Comparison of ENCODE assay signal across 9 mouse cellular contexts in genomic region chr1:134641507-134641906, GRCm38 (mm10). TPM values are rescaled to one million over a fixed set of nuclear protein-coding genes. Genes with fewer than 3 reads are reported as not detected.
DNase-seq lines count a peak whose midpoint lies in the region; ATAC-seq and TF ChIP-seq lines count a peak whose summit lies in the region.
"Had no signal": no experiment of that assay in that cellular context is flagged by ENCODE, and none has a peak within 500 bp of the region (broad histone marks: within the 10 kb centered on the region; RNA-seq: fewer than 3 reads in every experiment).

No protein-coding gene starts in this region.

- H3K4me3 ChIP-seq in liver, adult 2 months (ENCODE audit: insufficient read depth, low read depth, low read length) = no peak overlapping the region
- no peak overlapping the region for H3K4me3 ChIP-seq in liver, embryonic 11.5 days (ENCODE audit: low read depth, low read length)

- peak; percentile 58 for DNase-seq in embryo, embryonic 10 days (ENCODE audit: low spot score)
- no peak for DNase-seq in embryo, embryonic 9.5 days (ENCODE audit: extremely low spot score)
- no peak for DNase-seq in liver, adult 2 months (ENCODE audit: extremely low read depth, low read depth, low spot score)
- DNase-seq in liver, embryonic 11.5 days (ENCODE audit: low spot score) = no peak
- peak; percentile 43 for DNase-seq in NIH3T3 (ENCODE audit: low read depth)
- no peak for DNase-seq in spleen, adult 12 weeks (ENCODE audit: low spot score)
- no peak for DNase-seq in thymus, postnatal 36 days

- H3K9me3 ChIP-seq in liver, embryonic 11.5 days (ENCODE audit: control insufficient read depth, low read length) = no peaks in the 10 kb centered on the region

- H3K27me3 ChIP-seq in liver, adult 2 months (ENCODE audit: control insufficient read depth, insufficient read depth, low read length) = peaks cover 8% of the 10 kb centered on the region
- peaks cover 49% of the 10 kb centered on the region for H3K27me3 ChIP-seq in liver, embryonic 11.5 days (replicated peaks; ENCODE audit: control insufficient read depth, insufficient read depth, low read length)

- no peak overlapping the region for H3K4me2 ChIP-seq in liver, embryonic 11.5 days

- H3K36me3 ChIP-seq in liver, adult 2 months (ENCODE audit: control insufficient read depth, insufficient read depth, low read length) = no peaks in the 10 kb centered on the region
- H3K36me3 ChIP-seq in liver, embryonic 11.5 days (ENCODE audit: control insufficient read depth, insufficient read depth, low read length) = no peaks in the 10 kb centered on the region

- 0 out of 2 replicates have a peak, but pooled peaks have one; percentile 10 for TF ChIP-seq CTCF in liver, adult 2 months (IDR thresholded peaks at IDR 0.05; ENCODE audit: low read depth, low read length)

- ATAC-seq in liver, embryonic 11.5 days (replicated peaks; ENCODE audit: low FRiP score) = no peak
- 0 out of 2 replicates have a peak, but pooled peaks have one; percentile 20 for ATAC-seq in megakaryocyte progenitor cell, adult 5-6 weeks (replicated peaks; ENCODE audit: poor library complexity)

- H3K9ac ChIP-seq in liver, adult 2 months (ENCODE audit: low read depth, low read length) = no peak overlapping the region
- H3K9ac ChIP-seq in liver, embryonic 11.5 days (ENCODE audit: low read depth, low read length) = no peak overlapping the region

- WGBS in liver, adult 2 months = 32% methylated on average over 3 of the region's 3 CpGs
- WGBS in liver, embryonic 11.5 days = 27% methylated on average over 3 of the region's 3 CpGs

- H3K79me2 ChIP-seq in liver, adult 2 months (ENCODE audit: control insufficient read depth, insufficient read depth, low read length) = no peaks in the 10 kb centered on the region

- H3K27ac ChIP-seq in liver, adult 2 months (replicated peaks; ENCODE audit: insufficient read depth, low read depth, low read length) = no peak overlapping the region
- no peak overlapping the region for H3K27ac ChIP-seq in liver, embryonic 11.5 days (ENCODE audit: low read depth, low read length)

- no peaks in the 10 kb centered on the region for H3K4me1 ChIP-seq in liver, adult 2 months (ENCODE audit: control insufficient read depth, insufficient read depth, low read length)
- H3K4me1 ChIP-seq in liver, embryonic 11.5 days (replicated peaks; ENCODE audit: control insufficient read depth, insufficient read depth, low read length) = no peaks in the 10 kb centered on the region; the same call in none of the 2 replicates

- TF ChIP-seq POLR2A in liver, adult 2 months (IDR thresholded peaks at IDR 0.05; ENCODE audit: extremely low read depth, insufficient read depth, low read length) = no peak

RNA-seq across cellular contexts. Expression of gene Syt2, which starts 5.0 kb away (rescaled TPM):
- not detected in 2 replicates for total RNA-seq in liver, adult 2 months (2014; rRNA removed)
- not detected in 2 replicates for polyA plus RNA-seq in liver, adult 2 months (2012; rRNA removed)
- 0.12 and 0.22 TPM in 2 replicates for polyA plus RNA-seq in liver, embryonic 11.5 days (2014; fragmentation: Nextera tagmentation; extraction: Ambion mirVana)
- 0.05 and 0.10 TPM in 2 replicates for total RNA-seq in megakaryocyte progenitor cell, adult 5-6 weeks (2015)
- total RNA-seq in megakaryocyte progenitor cell, adult 5-6 weeks (2017) = not detected in 2 replicates
- total RNA-seq: hematopoietic stem cell, adult 5-6 weeks had no signal

Comparison
In these comparisons a context has a peak if more than half of its experiments do, and no peak if none do; other contexts are left out.
1. DNase-seq: peak in embryo, embryonic 10 days (single experiment) and NIH3T3 (single experiment); none in embryo, embryonic 9.5 days (single experiment), liver, adult 2 months (single experiment), liver, embryonic 11.5 days (single experiment), spleen, adult 12 weeks (single experiment) and thymus, postnatal 36 days (0 of 2).